Mouse (Mus musculus): ENCODE results near the gene Cfap36.
A peak's percentile ranks its signal among the peaks of the same experiment; 100 is the strongest.

The Cfap36 gene

DNA sequence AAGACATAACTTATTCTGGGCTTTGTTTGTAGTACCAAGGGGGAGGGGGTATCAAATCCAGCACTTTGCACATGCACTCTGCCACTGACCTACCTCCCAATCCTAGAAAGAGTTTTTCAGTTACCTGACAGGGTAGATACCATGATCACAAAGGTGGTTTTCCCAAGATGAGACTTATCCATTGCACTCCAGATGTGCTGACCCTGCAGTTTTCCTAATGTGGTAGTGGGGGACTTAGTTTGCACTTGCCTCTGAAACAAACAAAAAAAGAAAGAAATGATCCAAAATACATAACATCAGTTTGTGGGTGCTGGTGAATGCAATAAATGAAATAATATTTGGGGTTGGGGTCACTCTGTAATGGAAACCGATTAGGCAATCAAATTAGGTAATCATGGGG, 67.9 kb downstream of the Cfap36 start:
- no peak for DNase-seq

DNA sequence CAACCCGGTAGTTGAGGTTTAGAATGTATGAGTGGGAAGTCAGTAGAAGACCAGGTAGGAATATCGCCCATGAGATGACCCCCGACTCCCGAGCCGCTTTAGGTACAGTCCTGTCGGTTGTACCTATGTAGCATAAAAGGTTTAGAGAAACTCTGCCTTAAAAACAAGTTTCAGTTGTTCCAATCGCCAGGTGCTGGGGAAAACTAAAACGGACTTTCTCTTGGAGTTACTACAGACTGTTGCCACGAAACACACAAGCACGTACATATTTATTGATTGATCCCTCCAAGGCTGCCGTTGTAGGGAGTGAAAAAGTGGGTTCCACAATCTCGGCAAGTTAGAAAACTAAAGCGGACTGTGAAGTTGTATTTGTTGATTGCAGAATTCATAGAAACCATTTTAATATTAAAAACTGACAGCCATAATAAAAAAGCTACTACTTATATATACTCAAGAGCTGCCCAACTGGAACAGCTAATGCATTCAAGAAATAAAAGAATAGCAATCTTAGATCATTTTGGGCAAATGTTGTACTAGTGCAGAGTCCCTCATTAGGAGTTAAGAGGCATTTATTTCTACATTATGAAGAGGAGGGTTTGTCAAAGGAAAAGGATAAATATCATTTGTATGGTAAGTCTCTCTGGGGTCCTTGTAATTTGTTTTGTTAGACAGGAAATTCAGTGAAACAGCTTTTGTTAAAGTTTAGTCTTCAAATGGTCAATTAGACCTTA, 73.3 kb downstream of the Cfap36 start:
- DNase-seq: no peak

DNA sequence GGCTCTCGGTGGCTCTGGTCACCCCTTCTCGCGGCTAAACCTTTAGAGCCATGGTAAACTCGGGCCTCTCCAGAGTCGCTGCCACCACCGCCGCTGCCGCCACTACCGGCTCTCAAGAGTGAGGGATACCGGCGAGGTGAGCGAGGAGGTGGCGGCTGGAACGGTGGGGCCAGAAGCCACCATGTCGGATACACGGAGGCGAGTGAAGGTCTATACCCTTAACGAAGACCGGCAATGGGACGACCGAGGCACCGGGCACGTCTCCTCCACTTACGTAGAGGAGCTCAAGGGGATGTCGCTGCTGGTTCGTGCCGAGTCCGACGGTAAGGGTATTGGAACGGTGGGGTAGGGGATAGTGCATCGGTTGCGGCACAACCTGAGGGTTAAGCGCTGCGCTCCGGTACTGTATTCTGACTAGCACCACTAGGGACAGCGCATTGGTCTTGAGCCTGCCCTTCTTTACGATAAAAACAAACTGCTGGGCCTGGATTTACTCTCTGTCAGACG, 74.0 kb downstream of the Cfap36 start:
- DNase-seq: peak; percentile 83

GRCm38 (mm10) chr11:29172563-29173124, 74.6 kb downstream of the Cfap36 start, which contains the start of gene Ppp4r3b:
Gene Ppp4r3b (plus strand): TSS chr11:29172890.
- peak; percentile 99 for DNase-seq

GRCm38 (mm10) chr11:29171959-29172391, 75.2 kb downstream of the Cfap36 start:
- DNase-seq: peak; percentile 48
